Mouse (Mus musculus): ENCODE results near the gene Jph3.

Gene Jph3

GRCm38 (mm10) chr8:121730170-121730569 is 747 bp downstream of the Jph3 start:
- DNase-seq (ENCODE audit: low read depth, low spot score) = no peak

GRCm38 (mm10) chr8:121730646-121731045 is 1.2 kb downstream of the Jph3 start:
- DNase-seq (ENCODE audit: low read depth, low spot score) = no peak

- no peak for DNase-seq (ENCODE audit: low read depth, low spot score)
These were observed 1.6 kb downstream of the Jph3 start for GRCm38 (mm10) chr8:121731060-121731459.

GRCm38 (mm10) chr8:121731471-121732333 is 2.3 kb downstream of the Jph3 start:
- DNase-seq (ENCODE audit: low read depth, low spot score) = no peak

GRCm38 (mm10) chr8:121732334-121732665 is 2.9 kb downstream of the Jph3 start:
- no peak for DNase-seq (ENCODE audit: low read depth, low spot score)

GRCm38 (mm10) chr8:121734262-121734661 is 4.8 kb downstream of the Jph3 start:
- no peak for DNase-seq (ENCODE audit: low read depth, low spot score)

GRCm38 (mm10) chr8:121736236-121736635 is 6.8 kb downstream of the Jph3 start:
- DNase-seq (ENCODE audit: low read depth, low spot score) = peak; percentile 16

GRCm38 (mm10) chr8:121740721-121741120 is 11.3 kb downstream of the Jph3 start:
- no peak for DNase-seq (ENCODE audit: low read depth, low spot score)

- no peak for DNase-seq (ENCODE audit: low read depth, low spot score)
These were observed 20.1 kb downstream of the Jph3 start for GRCm38 (mm10) chr8:121749501-121749900.

GRCm38 (mm10) chr8:121750512-121750911 is 21.1 kb downstream of the Jph3 start:
- peak; percentile 50 for DNase-seq (ENCODE audit: low read depth, low spot score)

GRCm38 (mm10) chr8:121751407-121751806 is 22.0 kb downstream of the Jph3 start:
- DNase-seq (ENCODE audit: low read depth, low spot score) = peak; percentile 84

GRCm38 (mm10) chr8:121758470-121758869 is 29.0 kb downstream of the Jph3 start:
- no peak for DNase-seq (ENCODE audit: low read depth, low spot score)

GRCm38 (mm10) chr8:121760484-121760883 is 31.1 kb downstream of the Jph3 start:
- DNase-seq (ENCODE audit: low read depth, low spot score) = no peak

GRCm38 (mm10) chr8:121761480-121761879 is 32.1 kb downstream of the Jph3 start:
- DNase-seq (ENCODE audit: low read depth, low spot score) = peak; percentile 18

- DNase-seq (ENCODE audit: low read depth, low spot score) = no peak
These were observed 33.7 kb downstream of the Jph3 start for GRCm38 (mm10) chr8:121762999-121763699.

- no peak for DNase-seq (ENCODE audit: low read depth, low spot score)
These were observed 34.2 kb downstream of the Jph3 start for GRCm38 (mm10) chr8:121763700-121764013.

GRCm38 (mm10) chr8:121765594-121766138 is 36.2 kb downstream of the Jph3 start:
- no peak for DNase-seq (ENCODE audit: low read depth, low spot score)

- DNase-seq (ENCODE audit: low read depth, low spot score) = no peak
These were observed 39.7 kb downstream of the Jph3 start for GRCm38 (mm10) chr8:121769095-121769494.

- no peak for DNase-seq (ENCODE audit: low read depth, low spot score)
These were observed 40.2 kb downstream of the Jph3 start for GRCm38 (mm10) chr8:121769621-121770020.

GRCm38 (mm10) chr8:121770845-121771752 is 41.7 kb downstream of the Jph3 start:
- no peak for DNase-seq (ENCODE audit: low read depth, low spot score)

GRCm38 (mm10) chr8:121773876-121774275 is 44.5 kb downstream of the Jph3 start:
- DNase-seq (ENCODE audit: low read depth, low spot score) = no peak

- DNase-seq (ENCODE audit: low read depth, low spot score) = no peak
These were observed 53.1 kb downstream of the Jph3 start for GRCm38 (mm10) chr8:121782493-121782892.
